Mouse (Mus musculus): ENCODE results near the gene Snx15. TPM values are rescaled to one million over a fixed set of nuclear protein-coding genes. Genes with fewer than 3 reads are reported as not detected.
A peak's percentile ranks its signal among the peaks of the same experiment; 100 is the strongest.

Gene Snx15
- polyA plus RNA-seq (2012; fragmentation: generic; extraction: Trizol): 22.7 TPM
- long read RNA-seq, experiment 1, transcript Snx15-201 (8 exons, 1,635 nt): major isoform, 25 of 40 reads
- long read RNA-seq, experiment 1, partial matches to known transcripts: 0 of 40 reads
- long read RNA-seq, experiment 1, other reads (novel, unspliced or antisense): 14 of 40 reads
- long read RNA-seq, experiment 2, transcript Snx15-201 (8 exons, 1,635 nt): major isoform, 104 of 130 reads
- long read RNA-seq, experiment 2, partial matches to known transcripts: 0 of 130 reads
- long read RNA-seq, experiment 2, other reads (novel, unspliced or antisense): 26 of 130 reads

GRCm38 (mm10) chr19:6127760-6128341 lies at the start of gene Snx15:
Gene Snx15 (minus strand): TSS chr19:6128304.
- no peaks in the 10 kb centered on the region for H3K27me3 ChIP-seq (ENCODE audit: control insufficient read depth, insufficient read depth, insufficient read length)
- H3K79me3 ChIP-seq (ENCODE audit: low read depth): no peaks in the 10 kb centered on the region
- no peaks in the 10 kb centered on the region for H3K79me2 ChIP-seq (ENCODE audit: control insufficient read depth, insufficient read depth)
- H3ac ChIP-seq (ENCODE audit: control insufficient read depth, insufficient read length, low read depth): peak within 1 kb of the TSS; percentile 58
- peaks cover 8% of the 10 kb centered on the region for H3K36me3 ChIP-seq (ENCODE audit: control insufficient read depth, insufficient read depth)
- TF ChIP-seq MAX (IDR thresholded peaks at IDR 0.05) (peak; percentile 82), USF1 (IDR thresholded peaks at IDR 0.05; ENCODE audit: low read depth) (no peak)
- H3K4me3 ChIP-seq (ENCODE audit: insufficient read depth, poor library complexity, severe bottlenecking): peak within 1 kb of the TSS; percentile 41

DNA sequence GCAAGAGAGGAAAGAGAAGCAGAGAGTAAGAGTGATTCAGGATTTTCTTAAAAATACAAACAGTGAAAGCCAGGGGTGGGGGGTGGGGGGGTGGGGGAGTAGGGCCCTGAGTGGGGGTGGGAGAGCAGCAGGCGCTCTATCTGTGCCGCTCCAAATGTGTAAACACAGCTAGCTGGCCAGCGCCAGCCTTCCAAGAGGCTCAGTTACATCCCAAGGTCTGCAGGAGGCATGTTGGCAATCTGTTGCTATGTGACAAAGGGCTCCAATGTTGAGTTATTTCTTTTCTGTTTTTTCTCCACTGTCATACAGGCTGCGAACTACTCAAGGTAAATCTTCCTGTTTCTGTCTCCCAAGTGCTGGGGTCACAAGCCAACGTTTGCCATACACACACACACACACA lies 46.7 kb upstream of the Snx15 start:
- Histone ChIP-seq H3K27me3 (ENCODE audit: control insufficient read depth, insufficient read depth, insufficient read length) (peaks cover 33% of the 10 kb centered on the region), H3K36me3 (ENCODE audit: control insufficient read depth, insufficient read depth) (no peaks in the 10 kb centered on the region), H3K4me3 (ENCODE audit: insufficient read depth, poor library complexity, severe bottlenecking) (no peak overlapping the region), H3K79me3 (ENCODE audit: low read depth) (no peaks in the 10 kb centered on the region), H3ac (ENCODE audit: control insufficient read depth, insufficient read length, low read depth) (no peak overlapping the region), H3K79me2 (ENCODE audit: control insufficient read depth, insufficient read depth) (no peaks in the 10 kb centered on the region)
- no peak for TF ChIP-seq CTCF (IDR thresholded peaks at IDR 0.05; ENCODE audit: control insufficient read depth, insufficient read depth, insufficient read length)
- no peak for TF ChIP-seq USF1 (IDR thresholded peaks at IDR 0.05; ENCODE audit: low read depth)

DNA sequence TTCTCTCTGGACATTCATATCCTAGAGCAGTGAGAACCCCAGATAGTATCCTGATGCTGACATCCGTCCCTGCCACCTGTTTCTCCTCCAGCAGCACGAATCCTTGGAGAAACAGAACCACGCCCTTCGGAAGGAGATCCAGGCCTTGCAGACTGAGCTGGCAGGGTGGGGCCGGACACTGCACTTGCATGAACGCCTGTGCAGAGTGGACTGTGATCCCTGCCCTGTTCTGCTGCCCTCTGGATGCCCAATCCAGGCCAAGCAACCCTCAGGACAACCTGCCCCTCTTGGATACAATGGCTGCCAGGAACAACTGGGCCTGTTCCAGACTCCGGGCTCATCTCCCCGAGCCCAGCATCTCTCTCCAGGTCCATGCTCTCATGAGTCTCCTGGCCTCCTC lies 43.1 kb upstream of the Snx15 start:
- TF ChIP-seq MAX (IDR thresholded peaks at IDR 0.05) (no peak), USF1 (IDR thresholded peaks at IDR 0.05; ENCODE audit: low read depth) (no peak), MYOG (IDR thresholded peaks at IDR 0.05; ENCODE audit: control insufficient read depth, extremely low read depth, insufficient read length) (no peak), CTCF (IDR thresholded peaks at IDR 0.05; ENCODE audit: control insufficient read depth, insufficient read depth, insufficient read length) (no peak), FOSL1 (IDR thresholded peaks at IDR 0.05; ENCODE audit: insufficient read depth, low read length, poor library complexity, severe bottlenecking) (no peak), CEBPB (IDR thresholded peaks at IDR 0.05; ENCODE audit: low read depth) (no peak), MYOD1 (IDR thresholded peaks at IDR 0.05; ENCODE audit: control insufficient read depth, insufficient read length, low read depth) (no peak)
- H3ac ChIP-seq (ENCODE audit: control insufficient read depth, insufficient read length, low read depth): no peak overlapping the region
- no peaks in the 10 kb centered on the region for H3K79me3 ChIP-seq (ENCODE audit: low read depth)
- peaks cover 23% of the 10 kb centered on the region for H3K27me3 ChIP-seq (ENCODE audit: control insufficient read depth, insufficient read depth, insufficient read length)
- H3K36me3 ChIP-seq (ENCODE audit: control insufficient read depth, insufficient read depth): no peaks in the 10 kb centered on the region
- no peaks in the 10 kb centered on the region for H3K79me2 ChIP-seq (ENCODE audit: control insufficient read depth, insufficient read depth)
- H3K4me3 ChIP-seq (ENCODE audit: insufficient read depth, poor library complexity, severe bottlenecking): no peak overlapping the region

DNA sequence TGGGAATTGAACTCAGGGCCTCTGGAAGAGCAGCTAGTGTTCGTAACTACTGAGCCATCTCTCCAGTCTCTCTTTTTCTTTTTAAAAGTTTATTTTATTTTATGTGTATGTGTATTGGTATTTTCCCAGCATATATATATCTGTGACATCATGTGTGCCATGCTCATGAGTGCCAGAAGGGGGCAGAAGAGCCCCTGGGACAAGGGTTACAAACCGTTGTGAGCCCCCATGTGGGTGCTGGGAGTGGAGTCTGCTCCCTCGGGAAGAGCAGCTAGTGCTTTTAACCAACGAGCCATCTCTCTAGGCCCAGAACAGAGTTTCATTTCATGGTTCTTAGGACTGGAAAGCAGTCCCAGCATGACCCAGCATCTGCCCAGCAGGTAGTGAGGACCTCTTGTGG lies 38.6 kb upstream of the Snx15 start:
- no peak for TF ChIP-seq MAX (IDR thresholded peaks at IDR 0.05)
- no peak for TF ChIP-seq CEBPB (IDR thresholded peaks at IDR 0.05; ENCODE audit: low read depth)
- no peak for TF ChIP-seq MYOD1 (IDR thresholded peaks at IDR 0.05; ENCODE audit: control insufficient read depth, insufficient read length, low read depth)
- no peak for TF ChIP-seq CTCF (IDR thresholded peaks at IDR 0.05; ENCODE audit: control insufficient read depth, insufficient read depth, insufficient read length)
- no peak for TF ChIP-seq FOSL1 (IDR thresholded peaks at IDR 0.05; ENCODE audit: insufficient read depth, low read length, poor library complexity, severe bottlenecking)
- TF ChIP-seq USF1 (IDR thresholded peaks at IDR 0.05; ENCODE audit: low read depth): no peak
- TF ChIP-seq MYOG (IDR thresholded peaks at IDR 0.05; ENCODE audit: control insufficient read depth, extremely low read depth, insufficient read length): no peak
- Histone ChIP-seq H3K79me2 (ENCODE audit: control insufficient read depth, insufficient read depth) (no peaks in the 10 kb centered on the region), H3K36me3 (ENCODE audit: control insufficient read depth, insufficient read depth) (no peaks in the 10 kb centered on the region), H3K27me3 (ENCODE audit: control insufficient read depth, insufficient read depth, insufficient read length) (peaks cover 11% of the 10 kb centered on the region), H3ac (ENCODE audit: control insufficient read depth, insufficient read length, low read depth) (no peak overlapping the region), H3K4me3 (ENCODE audit: insufficient read depth, poor library complexity, severe bottlenecking) (no peak overlapping the region), H3K79me3 (ENCODE audit: low read depth) (no peaks in the 10 kb centered on the region)

- no peaks in the 10 kb centered on the region for H3K79me2 ChIP-seq (ENCODE audit: control insufficient read depth, insufficient read depth)
- H3K79me3 ChIP-seq (ENCODE audit: low read depth): no peaks in the 10 kb centered on the region
- H3ac ChIP-seq (ENCODE audit: control insufficient read depth, insufficient read length, low read depth): no peak overlapping the region
- H3K36me3 ChIP-seq (ENCODE audit: control insufficient read depth, insufficient read depth): no peaks in the 10 kb centered on the region
- H3K4me3 ChIP-seq (ENCODE audit: insufficient read depth, poor library complexity, severe bottlenecking): no peak overlapping the region
- TF ChIP-seq CTCF (IDR thresholded peaks at IDR 0.05; ENCODE audit: control insufficient read depth, insufficient read depth, insufficient read length) (no peak), FOSL1 (IDR thresholded peaks at IDR 0.05; ENCODE audit: insufficient read depth, low read length, poor library complexity, severe bottlenecking) (no peak), CEBPB (IDR thresholded peaks at IDR 0.05; ENCODE audit: low read depth) (no peak), USF1 (IDR thresholded peaks at IDR 0.05; ENCODE audit: low read depth) (no peak), MYOD1 (IDR thresholded peaks at IDR 0.05; ENCODE audit: control insufficient read depth, insufficient read length, low read depth) (no peak), MAX (IDR thresholded peaks at IDR 0.05) (no peak), MYOG (IDR thresholded peaks at IDR 0.05; ENCODE audit: control insufficient read depth, extremely low read depth, insufficient read length) (no peak)
- peaks cover 3% of the 10 kb centered on the region for H3K27me3 ChIP-seq (ENCODE audit: control insufficient read depth, insufficient read depth, insufficient read length)
Observed at GRCm38 (mm10) chr19:6163872-6164547, 35.9 kb upstream of the Snx15 start.
